Mouse (Mus musculus): ENCODE measurements around the gene Zcchc14.

Gene Zcchc14

GRCm38 (mm10) chr8:121551065-121551985 is 101.4 kb downstream of the Zcchc14 start:
- no peak for DNase-seq (ENCODE audit: low spot score in 2 of 2)

GRCm38 (mm10) chr8:121550056-121550455 is 102.6 kb downstream of the Zcchc14 start:
- DNase-seq (ENCODE audit: low spot score in 2 of 2), result no peak

All from heart, adult 9 months (tissue).